Mouse (Mus musculus) kidney, postnatal 14 days (tissue): ENCODE results near the gene 4833420G17Rik.
A peak's percentile ranks its signal among the peaks of the same experiment; 100 is the strongest.
"Not testable (repeated sequence)": the region's sequence is repeated elsewhere in the genome, so short reads cannot be mapped to it uniquely, and the experiment has no call there.

Source experiments
- DNase-seq: peaks from one replicate; pipeline ENCODE4 v3.0.0; 2022; ENCODE audit warnings: mixed read lengths

Gene 4833420G17Rik

DNA sequence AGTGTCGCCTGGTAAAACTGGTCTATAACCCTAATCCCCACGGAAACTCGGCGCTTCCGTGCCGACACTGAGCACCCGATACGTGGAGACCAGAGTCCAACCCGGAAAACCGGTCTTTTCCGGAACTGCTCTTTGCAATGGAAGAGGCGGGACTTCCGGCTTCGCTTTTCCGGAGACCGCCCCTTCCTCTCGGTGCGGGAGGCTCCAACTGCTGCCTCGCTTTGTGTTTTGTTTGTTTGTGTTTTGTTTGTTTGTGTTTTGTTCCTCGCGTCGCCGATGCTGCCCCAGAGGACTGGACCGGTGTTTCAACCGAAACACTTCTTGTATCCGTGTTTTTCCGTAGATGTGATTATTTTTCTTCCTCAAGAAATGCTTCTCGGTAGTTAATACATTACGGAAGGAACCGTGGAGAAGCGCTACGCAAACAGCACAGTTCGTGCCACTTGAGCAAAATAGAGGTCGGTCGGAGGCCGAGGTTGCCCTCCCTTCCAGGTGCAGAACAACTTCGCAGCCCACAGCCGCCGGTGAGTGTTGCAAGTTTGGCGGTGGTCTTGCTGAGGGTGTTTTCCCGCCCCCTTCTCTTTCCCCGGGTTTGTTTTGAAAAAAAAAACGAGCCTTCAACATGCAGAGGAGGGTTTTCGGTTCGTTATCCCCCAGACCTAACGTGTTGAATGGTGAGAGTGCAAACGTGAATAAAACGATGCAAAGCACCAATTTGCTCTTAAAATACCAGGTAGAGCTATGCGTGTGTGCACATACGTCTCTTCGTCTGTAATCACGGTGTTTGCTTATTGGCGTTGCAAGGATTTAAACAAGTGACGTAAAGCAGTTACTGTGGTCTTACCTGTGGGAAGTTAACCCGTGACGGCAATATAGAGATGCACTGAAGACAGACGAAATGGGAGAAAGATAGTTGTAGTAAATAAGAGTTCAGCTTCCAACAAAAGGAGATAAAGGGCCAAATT is at the start of gene 4833420G17Rik:
4833420G17Rik (plus strand) TSS at position 173 of the 965 bp plus-strand sequence.
- peak; percentile 92 for DNase-seq

DNA sequence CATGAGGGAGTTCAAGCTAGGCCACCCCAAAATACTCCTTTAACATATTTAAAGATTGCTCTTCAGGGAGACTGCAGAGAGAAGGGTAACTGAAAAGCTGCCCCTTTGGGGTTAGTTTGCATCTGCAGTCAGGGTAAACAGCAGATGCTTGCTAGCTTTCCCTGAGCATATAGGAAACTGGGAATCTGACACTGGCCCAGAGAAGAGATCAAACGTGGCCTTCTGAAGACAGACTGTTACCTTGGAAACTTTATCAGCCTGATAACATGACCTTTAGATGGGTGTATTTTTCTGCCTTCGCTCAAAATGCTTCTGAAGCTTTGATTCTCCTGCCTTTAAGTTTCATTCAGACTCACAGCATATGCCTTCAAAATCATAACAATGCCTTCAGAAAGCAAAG is 49.5 kb upstream of the 4833420G17Rik start:
- no peak for DNase-seq

DNA sequence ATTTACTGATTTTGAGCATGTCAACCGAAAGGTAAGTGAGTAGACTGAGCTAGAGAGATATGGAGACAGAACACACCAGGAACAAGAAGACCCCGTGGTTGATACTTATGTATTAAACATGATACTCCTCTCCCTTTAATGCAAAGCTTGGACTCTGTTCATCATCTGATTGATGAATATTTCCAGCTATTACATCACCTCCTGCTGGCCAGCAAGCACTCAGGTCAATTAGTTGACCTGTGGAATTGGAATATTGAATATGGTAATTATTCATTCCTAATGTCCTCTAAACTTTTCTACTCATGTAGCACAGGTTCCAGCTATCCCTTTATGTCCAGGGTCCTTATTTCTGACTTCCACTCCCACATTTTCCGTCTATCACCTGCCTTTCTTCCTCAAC is 44.1 kb upstream of the 4833420G17Rik start:
- no peak for DNase-seq

DNA sequence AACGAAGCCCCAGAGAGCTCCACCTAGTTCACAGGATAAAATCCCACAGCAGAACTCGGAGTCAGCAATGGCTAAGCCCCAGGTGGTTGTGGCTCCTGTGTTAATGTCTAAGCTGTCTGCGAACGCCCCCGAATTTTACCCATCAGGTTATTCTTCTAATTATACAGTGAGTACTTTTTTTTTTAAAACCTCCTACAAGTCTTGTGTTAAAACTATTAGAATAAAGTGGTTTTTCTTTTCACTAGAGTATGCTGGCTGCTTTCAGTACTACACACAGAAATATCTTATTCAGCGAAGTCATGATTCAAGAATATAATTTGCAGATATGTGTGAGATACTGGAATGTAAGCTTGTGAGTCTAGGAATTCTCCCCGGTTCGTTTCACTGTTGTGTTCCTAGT is 32.4 kb upstream of the 4833420G17Rik start:
- DNase-seq = peak; percentile 35

DNA sequence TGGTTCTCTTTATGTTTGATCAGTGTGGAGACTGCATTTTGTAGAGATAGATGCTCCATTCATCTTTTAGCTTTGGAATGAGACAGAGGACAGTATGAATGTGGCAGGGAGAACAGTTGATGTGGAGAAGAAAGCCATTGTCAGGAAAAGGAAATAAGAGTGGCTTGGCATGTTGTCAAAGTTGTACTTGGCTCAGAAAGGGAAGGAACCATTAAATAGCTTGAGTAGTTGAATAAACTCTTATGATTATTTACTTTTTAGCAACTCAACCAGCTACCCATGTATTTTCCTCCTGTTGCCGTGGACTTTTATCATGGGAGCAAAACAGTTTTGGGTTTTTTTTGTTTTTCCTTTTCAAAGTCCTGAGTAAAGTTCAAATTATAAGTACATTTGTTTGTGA is 30.5 kb upstream of the 4833420G17Rik start:
- DNase-seq = peak; percentile 30

DNA sequence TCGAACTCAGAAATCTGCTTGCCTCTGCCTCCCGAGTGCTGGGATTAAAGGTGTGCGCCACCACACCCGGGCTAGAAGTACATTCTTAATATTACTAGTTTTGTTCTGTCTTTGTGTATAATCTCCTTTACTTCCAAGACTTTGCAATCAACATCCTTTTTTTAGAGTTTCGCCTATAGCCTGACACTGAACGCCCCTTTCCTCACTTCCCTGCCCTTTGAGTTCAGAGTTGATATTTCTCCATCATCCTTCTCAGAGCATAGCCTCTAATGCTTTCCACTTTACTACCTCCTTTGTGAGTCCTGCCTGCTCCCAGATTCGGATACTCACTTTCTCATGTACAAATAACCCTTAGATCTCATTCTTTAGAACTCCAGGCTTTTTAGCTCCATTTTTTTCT is 28.2 kb upstream of the 4833420G17Rik start:
- no peak for DNase-seq

DNA sequence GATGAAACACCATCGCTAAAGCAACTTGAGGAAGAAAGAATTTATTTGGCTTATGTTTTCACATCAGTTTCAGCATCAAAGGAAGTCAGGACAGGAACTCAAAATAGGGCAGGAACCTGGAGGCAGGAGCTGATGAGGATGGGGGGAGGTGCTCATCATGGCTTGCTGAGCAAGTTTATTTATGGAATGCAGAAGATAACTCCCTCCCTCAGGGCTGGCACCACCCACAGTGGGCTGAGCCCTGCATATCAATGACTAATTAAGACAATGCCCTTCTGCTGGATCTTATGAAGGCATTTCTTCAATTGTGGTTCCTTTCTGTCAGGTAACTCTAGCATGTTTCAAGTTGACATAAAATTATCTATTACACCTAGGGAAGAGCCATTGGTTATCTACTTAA is 20.3 kb upstream of the 4833420G17Rik start:
- no peak for DNase-seq

DNA sequence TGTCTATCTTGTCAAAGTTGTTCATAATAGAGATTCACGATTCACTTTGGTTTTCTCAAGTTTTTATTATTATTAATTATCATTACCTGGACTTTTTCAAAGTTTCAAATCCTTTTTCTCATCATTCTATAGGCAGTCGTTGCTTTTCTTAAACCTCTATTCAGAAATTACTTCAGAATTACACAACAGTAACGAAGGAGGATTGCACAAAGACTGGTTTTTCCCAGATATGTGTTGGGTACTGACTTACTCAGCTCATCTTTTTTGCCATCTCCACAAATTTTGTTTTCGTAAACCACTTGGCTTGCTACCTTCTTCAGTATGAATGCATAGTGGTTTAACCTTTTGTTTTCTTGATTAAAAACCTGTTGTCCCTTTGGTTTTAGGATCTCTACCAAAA is 9.0 kb upstream of the 4833420G17Rik start:
- no peak for DNase-seq

DNA sequence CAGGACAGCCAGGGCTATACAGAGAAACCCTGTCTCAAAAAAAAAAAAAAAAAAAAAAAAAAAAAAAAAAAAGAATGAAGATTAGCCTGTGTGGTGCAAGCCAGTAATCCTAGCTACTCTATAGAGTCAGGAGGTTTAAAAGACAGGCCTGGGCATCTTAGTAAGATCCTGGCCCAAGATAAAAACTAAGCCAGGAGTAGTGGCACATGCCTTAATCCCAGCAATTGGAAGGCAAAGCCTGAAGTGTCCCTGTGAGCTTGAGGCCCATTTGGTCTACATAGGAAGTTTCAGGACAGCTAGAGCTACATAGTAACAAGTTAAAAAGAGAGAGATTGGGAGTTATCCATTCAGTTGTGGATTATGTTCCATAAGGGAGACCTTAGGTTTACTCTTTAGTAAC is 7.5 kb upstream of the 4833420G17Rik start:
- no peak for DNase-seq

DNA sequence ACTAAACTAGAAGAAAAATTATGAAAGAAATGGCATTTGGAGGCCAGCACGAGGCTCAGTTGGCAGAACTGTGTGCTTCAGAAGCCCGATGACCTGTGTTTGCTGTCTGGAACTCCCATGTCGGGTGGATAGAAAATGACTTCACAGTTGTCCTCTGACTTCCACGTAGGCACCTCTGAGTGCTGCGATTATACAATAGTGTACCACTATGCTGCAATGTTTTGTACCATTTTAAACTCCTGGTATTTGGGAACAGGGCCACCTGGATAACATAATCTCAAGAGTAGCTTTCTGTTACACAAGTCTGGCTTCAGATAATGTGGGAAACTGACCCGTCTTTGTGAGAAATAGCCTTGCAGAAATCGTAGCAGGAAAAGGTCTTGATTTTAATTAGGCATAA is 6.2 kb upstream of the 4833420G17Rik start:
- DNase-seq = no peak

DNA sequence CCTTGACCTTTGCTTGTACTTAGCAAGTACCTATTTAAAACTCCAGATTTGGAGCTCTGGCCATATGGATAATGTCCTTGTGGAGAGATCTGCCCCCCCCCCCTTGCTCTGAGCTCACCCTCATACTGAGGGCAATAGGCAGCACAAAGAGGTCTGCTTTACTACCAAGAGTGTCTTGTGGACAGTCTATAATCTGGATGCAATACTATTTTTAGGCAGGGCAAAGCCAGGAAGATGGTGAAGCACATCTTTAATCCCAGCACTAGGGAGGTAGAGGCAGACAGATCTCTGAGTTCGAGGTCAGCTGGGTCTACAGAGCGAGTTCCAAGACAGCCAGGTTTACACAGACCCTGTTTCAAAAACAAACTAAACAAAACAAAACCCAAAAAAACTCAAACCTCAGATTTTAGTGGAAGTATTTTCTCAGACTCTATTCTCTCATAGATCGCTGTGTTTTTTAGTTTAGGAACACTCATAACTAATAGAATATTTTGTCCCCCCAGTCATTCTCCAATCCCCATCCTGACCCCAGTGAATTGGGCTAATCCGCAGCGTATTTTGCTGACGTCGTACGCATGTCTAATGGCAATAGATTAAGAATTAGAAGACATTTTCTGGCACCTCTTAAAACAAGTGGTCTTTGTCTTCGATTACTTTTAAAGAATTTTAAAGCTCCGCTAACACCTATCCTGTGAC is 520 bp upstream of the 4833420G17Rik start:
- DNase-seq = no peak

DNA sequence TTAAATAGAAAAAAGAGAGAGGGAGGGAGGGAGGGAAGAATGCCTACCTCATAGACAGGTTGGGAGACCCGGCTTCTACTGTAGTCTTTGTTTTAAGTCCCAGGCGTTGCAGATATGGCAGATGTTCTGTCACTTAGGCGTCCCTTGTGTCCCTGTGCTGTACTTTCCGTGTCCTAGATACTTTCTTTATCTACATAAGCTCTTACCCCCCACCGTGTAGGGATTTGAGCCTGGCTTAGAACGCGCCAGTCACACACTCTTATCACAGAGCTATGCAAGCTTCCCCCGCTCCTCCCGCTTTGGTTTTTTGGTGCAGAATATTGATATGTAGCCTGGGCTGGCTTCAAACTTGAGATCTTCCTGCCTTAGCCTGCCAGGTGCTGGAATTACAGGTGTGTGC is 14.1 kb downstream of the 4833420G17Rik start:
- no peak for DNase-seq

DNA sequence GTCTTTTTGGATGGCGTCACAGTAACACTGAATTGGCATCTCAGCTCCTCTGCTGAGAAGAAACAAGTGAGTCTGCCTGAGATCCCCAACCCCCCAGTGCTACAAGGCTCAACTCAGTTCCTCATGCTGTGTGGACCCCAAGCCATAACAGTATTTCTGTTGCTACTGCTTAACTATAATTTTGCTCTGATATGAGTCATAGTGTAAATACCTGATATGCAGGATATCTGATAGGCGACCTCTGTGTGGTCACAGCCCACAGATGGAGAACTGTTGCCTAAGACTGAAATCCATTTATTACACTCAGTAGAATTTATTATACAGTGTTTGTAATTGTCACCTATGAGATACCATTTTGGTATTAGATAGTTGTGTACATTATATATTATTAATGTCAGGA is 15.2 kb downstream of the 4833420G17Rik start:
- DNase-seq = no peak

DNA sequence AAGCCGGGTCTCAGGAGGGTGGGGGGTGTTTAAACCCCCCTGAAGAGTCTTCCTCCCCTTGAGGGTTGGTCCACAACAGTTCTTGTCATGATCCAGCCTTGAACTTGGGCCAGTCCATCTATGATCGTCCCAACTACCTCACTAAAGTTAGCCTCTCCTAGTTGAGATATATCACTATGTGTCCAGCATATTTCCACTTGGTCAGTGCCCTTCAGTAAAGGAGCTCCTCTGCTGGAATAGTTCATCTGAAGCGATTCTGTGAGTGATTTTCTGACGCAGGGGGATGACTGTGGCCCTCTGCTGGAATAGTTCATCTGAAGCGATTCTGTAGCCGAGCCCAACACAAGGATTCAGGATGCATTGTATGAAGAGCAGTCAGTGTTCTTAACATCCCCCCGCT is 24.8 kb downstream of the 4833420G17Rik start:
- DNase-seq = no peak

DNA sequence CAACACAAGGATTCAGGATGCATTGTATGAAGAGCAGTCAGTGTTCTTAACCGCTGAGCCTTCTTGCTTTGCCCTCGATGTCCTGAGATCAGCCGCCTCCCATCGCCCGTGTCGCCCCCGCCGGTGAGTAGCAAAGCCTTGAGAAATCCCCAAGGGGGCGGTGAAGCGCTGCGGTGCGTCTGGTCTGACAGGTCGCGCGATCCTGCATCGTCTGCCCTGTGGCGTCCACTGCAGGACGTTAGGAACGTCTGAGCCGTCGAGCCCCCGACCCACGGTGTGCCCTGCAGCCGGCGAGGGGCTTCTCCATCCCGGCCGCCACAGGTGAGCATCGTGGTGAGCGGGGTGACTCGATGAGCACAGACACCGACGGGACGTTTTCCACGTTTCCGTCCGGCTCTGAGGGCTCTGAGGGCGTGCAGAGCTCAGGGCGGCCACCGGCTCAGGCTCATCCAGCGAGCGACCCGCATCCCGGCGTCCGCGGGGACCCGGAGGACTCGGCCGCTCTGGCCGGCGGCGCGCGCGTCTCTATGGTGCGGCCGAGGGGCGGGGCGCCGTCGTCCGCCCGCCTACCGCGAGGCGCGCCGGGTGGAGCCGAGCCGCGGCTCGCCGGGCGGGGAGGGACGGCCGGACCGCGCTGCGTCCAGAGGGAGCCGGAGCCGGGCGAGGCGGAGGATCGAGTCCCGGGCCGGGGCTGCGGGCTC is 25.5 kb downstream of the 4833420G17Rik start, which contains the start of the genes Tmem267 and 3110070M22Rik:
Tmem267 (plus strand) TSS at position 160 of the 701 bp plus-strand sequence.
3110070M22Rik (minus strand) TSS at position 504 of the 701 bp plus-strand sequence.
- peak; percentile 92 for DNase-seq

DNA sequence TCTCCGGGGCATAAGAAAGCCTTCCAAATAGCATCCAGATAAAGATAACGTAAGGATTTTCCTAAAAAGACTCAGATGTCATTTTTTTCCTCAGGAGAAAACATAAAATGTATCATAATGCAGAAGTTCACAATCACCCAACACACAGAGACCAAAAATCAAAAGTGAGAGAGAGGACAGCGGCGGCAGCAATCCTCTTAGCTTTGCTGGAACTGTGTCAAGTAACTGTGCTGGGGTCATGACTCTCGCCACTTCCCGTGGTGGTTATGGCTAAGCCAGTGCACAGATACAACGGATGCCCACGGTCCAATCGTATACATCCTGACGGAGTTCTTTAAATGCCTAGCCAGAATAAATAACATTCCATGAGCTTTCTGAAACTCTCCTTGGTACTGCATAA is 29.5 kb downstream of the 4833420G17Rik start:
- DNase-seq = not testable (repeated sequence)

DNA sequence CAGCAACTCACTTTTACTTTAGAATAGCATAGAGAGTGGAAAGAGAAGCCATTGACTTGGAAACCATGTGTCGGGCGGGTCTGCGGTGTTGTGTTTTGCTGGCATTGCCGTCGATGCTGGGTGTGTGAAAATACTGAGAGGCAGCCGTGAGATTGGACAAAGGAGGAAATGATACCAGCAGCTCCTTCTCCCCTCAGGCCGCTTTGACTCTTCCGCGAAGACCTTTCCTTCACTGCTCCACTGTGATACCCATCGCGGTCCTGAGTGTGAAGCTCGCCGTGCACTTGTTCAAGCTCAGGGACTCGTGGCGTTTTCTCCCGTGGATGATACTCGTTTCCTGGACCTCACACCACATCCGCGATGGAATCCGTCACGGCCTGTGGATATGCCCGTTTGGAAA is 32.4 kb downstream of the 4833420G17Rik start:
- DNase-seq = not testable (repeated sequence)
